Mouse (Mus musculus) CD8-positive naive resting alpha-beta T cell, adult 2 months (primary cell): ENCODE data around the gene Prtn3.

ENCODE experiments used
- DNase-seq, 2 experiments: peaks; one replicate each; pipeline ENCODE4 v3.0.0; 2022; ENCODE audit warnings: low read depth in 2 of 2, low spot score in 2 of 2

Prtn3 gene

DNA sequence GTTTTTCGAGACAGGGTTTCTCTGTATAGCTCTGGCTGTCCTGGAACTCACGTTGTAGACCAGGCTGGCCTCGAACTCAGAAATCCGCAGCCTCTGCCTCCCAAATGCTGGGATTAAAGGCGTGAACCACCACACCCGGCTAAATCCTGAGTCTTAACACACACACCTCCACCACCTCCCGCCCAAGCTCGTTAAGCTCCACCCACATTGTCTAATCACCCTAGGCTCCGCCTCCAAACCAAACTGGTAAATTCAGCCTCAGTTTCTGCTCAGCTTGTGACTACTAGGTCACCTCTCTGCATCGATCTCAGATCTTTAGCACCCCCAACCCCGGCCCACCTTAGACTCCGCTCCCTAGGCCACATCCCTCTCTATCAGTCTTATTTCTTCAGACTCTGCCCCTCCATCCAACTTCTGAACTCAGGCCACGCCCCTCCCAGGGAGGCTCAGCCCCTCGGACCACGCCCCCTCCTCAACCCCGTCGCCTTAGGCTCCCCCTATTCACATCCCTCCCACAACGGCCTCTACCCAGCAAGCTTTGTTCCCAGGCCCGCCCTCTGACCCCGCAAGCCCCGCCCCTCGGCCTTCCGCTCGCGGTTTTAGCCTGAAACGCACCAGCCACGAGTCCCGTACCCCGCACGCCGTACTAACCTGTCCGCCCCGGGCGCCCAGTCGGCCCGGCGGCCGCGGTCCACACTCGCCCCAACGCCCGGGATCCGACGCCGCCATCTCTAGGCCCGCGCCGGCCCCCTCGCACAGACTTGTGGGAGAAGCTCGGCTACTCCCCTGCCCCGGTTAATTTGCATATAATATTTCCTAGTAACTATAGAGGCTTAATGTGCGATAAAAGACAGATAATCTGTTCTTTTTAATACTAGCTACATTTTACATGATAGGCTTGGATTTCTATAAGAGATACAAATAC lies 34.2 kb downstream of the Prtn3 start, which contains the start of gene Med16:
Gene Med16 (minus strand): TSS at position 757 of the 925 bp plus-strand sequence.
- DNase-seq, result peak; percentile 97 to 99

DNA sequence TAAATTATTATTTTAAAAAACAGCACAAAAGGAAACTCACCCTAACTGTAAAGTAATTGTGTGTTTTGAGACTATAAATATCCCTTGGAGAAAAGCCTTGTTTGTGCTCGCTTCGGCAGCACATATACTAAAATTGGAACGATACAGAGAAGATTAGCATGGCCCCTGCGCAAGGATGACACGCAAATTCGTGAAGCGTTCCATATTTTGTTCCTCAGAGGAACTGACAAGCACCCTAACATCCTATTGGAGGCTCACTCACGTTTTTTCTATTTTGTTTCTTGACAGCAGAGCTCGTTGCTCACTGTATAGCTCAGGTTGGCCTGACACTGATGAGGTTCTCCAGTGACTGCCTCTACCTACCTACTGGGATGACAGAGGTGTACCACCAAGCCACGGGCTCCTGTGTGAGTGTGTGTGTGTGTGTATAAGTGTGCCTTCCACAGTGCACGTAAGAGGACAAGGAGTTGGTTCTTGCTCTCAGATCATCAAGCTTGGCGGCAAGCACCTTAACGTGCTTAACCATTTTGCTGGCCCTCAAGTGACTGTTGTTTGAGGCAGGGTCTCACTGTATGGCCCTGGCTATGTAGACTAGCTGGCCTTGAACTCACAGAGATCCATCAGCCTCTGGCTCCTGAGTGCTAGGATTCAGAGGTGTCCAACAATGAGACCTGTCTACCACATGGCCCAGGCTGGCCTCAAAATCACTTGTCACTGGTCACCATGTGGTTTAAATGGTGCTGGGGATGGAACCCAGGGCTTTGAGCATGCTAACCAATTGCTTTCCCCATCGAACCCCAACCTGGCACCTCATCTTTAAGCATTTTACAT lies 35.0 kb downstream of the Prtn3 start:
- DNase-seq, result peak; percentile 37 to 54

GRCm38 (mm10) chr10:79910556-79910955 lies 36.3 kb downstream of the Prtn3 start, which contains the start of gene Gm26602:
TSS of gene Gm26602 (plus strand) at chr10:79910856.
- no peak for DNase-seq

GRCm38 (mm10) chr10:79912412-79912811 lies 38.1 kb downstream of the Prtn3 start:
- DNase-seq, result no peak

DNA sequence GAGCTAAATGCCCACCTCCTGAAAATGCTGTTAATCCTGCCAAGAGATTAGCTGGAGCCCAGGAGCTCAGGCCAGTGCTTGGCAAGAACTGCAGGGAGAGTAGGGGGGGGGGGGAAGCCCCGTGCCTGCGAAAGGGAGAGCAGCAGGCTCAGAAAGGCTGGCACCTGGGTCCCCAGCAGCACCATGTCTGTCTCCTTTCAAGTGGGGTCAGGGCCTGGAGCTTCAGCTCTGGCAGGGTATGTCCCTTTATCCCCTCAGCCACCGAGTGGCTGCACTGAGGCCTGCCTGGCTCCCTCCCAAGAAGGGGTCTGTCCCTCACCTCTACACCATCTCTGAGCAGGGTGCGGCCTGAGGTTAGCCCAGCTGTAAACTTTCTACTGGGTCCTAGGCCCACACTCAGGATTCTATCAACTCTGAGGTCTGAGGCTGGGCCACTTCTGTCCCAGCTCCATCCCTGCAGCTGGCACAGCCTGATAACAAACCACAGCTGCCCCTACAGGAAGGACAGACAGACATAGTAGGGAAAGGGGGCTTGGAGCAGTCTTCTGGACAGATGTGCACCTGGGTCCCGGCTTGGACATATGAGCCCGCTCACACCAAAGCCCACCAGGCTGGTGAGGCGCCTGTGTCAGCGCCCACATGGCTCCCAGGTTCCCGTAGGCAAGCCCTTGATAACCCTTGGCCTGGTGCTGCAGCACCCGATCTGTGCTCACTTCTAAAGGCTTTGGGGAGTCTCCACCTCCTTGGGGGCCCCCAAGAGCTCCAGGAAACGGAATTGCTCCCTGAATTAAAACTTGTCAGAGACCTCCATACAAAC lies 40.1 kb downstream of the Prtn3 start:
- DNase-seq, result no peak

- no peak for DNase-seq
These were observed 40.8 kb downstream of the Prtn3 start for GRCm38 (mm10) chr10:79914948-79915596.

DNA sequence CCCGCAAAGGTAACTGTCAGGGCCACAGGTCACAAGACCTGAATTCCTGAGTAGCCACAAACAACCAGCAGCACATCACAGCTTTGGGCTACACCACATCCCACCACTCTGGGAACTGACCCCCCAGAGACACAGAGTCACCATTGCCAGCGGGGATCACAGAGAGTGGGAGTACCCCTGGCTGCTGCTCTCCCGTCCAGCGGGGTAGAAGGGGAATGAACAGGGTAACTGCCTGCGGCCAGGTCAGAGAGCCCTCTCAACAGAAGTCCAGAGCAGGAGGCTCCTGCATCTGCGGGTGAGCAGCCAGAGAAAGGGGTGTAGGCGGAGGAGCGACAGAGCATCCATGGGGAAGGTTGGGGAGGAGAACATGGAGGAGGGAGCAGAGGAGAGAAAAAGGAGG lies 41.8 kb downstream of the Prtn3 start:
- no peak for DNase-seq

DNA sequence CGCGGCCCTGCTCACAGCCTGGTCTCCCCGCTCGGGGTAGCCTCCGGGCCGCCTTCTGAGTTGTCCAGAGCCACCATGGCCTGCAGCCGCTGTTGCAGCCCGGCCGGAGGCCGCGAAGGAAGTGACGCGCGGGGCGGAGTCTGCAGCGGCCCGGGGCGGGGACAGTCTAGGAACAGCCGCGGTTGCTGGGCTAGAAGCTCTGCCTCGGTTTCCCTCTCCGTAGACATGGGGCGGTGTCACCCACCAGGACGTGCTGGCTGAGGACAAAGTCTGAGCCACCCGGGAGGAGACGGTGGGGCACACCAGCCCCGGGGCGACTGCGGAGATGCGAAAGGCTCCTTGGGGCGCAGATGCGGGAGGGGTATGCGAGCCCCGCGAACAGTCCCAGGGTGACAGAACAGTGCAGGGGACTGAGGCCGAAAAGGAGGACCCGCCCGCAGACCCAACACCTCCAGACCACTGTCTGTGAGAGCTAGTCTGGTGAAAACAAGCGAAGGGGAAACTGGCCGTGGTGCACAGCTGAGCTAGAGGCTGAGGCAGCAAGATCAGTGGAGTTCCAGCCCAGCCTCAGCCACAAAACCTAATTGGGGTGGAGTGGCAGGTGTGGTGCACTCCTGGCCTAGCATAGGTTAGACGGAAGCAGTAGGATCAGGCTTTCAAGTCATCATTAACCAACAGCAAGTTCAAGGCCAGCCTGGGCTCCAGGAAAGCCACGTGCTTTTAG lies 42.7 kb downstream of the Prtn3 start, which contains the start of gene Kiss1r:
Gene Kiss1r (plus strand): TSS at position 164 of the 724 bp plus-strand sequence.
- DNase-seq, result peak in 1 of 2 experiments; percentile 70

DNA sequence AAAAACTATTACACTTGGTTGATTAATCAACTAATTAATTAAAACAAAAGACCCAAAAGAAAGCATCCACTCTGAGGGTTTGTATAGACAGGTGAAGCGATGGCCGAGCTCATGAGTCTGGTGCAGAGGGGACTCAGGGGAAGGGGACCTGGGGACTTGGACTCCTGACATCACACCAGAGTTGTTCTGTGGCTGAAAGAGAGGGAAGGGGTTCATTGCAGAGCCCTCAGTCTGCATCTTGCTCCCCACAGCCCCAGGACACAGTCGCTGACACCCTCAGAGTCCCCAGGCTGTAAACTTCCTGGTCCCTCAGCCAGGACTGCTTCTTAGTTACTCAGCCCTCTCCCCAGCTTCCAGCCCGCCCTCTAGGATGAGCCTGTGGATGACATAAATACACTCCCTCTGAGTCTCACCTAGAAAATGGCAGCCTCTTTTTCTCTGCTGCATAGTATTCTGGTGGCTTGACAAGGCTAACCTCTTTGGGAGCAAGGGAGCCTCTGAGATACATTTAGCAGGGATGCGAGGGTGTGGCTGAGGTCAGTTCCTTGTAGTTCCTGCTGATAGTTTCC lies 43.3 kb downstream of the Prtn3 start:
- no peak for DNase-seq

DNA sequence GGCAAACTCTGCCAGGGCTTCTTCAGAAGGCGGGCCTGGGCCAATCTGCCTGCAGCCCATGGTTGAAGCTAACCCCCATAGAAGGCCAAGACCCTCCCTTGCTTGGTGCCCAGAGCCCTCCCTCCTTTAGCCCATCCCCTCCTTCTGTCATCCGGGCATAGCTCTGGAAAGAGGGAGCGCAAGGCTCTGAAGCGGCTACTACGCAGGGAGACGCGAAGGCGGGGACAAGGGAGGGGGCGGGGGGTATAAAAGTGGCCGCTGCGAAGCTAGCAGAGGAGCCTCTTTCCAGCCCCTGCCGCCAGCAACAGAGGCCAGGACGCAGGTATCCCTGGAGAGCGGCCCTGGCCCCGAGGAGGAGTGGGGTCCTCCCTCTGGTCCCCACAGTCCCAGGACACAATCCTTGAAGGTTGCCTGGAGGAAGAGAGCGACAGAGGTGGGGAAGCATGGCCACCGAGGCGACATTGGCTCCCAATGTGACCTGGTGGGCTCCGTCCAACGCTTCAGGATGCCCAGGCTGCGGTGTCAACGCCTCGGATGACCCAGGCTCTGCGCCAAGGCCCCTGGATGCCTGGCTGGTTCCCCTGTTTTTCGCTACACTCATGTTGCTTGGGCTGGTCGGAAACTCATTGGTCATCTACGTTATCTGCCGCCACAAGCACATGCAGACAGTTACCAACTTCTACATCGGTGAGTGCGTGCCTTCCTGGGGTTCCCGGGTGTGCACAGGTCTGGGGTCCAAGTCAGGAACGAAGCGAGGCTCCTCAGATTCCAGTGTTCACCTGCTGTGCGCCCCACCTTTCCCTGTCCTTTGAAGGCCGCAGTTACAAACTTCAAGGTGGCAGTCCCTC lies 44.2 kb downstream of the Prtn3 start:
- no peak for DNase-seq

GRCm38 (mm10) chr10:79919251-79919849 lies 45.1 kb downstream of the Prtn3 start:
- no peak for DNase-seq

- no peak for DNase-seq
These were observed 46.0 kb downstream of the Prtn3 start for GRCm38 (mm10) chr10:79920056-79920890.

- no peak for DNase-seq
These were observed 46.8 kb downstream of the Prtn3 start, which contains the start of gene R3hdm4 for GRCm38 (mm10) chr10:79920958-79921535. TSS of gene R3hdm4 (minus strand) at chr10:79921208.

GRCm38 (mm10) chr10:79921572-79921971 lies 47.3 kb downstream of the Prtn3 start:
- no peak for DNase-seq

- DNase-seq, result peak; percentile 95
These were observed 50.9 kb downstream of the Prtn3 start for GRCm38 (mm10) chr10:79924998-79925784.
